Mouse (Mus musculus) lung, postnatal 0 days (tissue): Measurements from ENCODE around the gene Rer1. TPM values are rescaled to one million over a fixed set of nuclear protein-coding genes. Genes with fewer than 3 reads are reported as not detected.

Experiments
- ATAC-seq: fragments of 200-750 bp; cut with Nextera tagmentation; 2 replicates; pipeline ENCODE4 v1.8.0; 2017; ENCODE audit warnings: moderate library complexity
- DNase-seq: peaks from one replicate; pipeline ENCODE4 v3.0.0-alpha.2; 2016; ENCODE audit warnings: low spot score
- H3K27ac ChIP-seq: fragments of 300-500 bp; sonication (generic); 2 replicates; pipeline ENCODE4 v1.5.1; 2014; ENCODE audit warnings: antibody characterized with exemption, mild to moderate bottlenecking, low read length, mixed read lengths
- H3K27me3 ChIP-seq: fragments of 300-500 bp; sonication (generic); replicated peaks from 2 replicates; pipeline ENCODE4 v1.6.1; 2014; ENCODE audit warnings: low read length, mixed read lengths; ENCODE audit not compliant: insufficient read depth
- H3K36me3 ChIP-seq: fragments of 300-500 bp; sonication (generic); 2 replicates; pipeline ENCODE4 v1.6.1; 2014; ENCODE audit warnings: low read length, mixed read lengths; ENCODE audit not compliant: insufficient read depth
- H3K4me1 ChIP-seq: fragments of 300-500 bp; sonication (generic); 2 replicates; pipeline ENCODE4 v1.6.1; 2014; ENCODE audit warnings: antibody characterized with exemption, low read depth, low read length, mixed read lengths; ENCODE audit not compliant: insufficient read depth
- H3K4me2 ChIP-seq: fragments of 300-500 bp; sonication (generic); replicated peaks from 2 replicates; pipeline ENCODE4 v1.6.1; 2014; ENCODE audit warnings: low read depth, mild to moderate bottlenecking, low read length, moderate library complexity, mixed read lengths
- H3K4me3 ChIP-seq: fragments of 300-500 bp; sonication (generic); 2 replicates; pipeline ENCODE4 v1.5.1; 2014; ENCODE audit warnings: low read depth, low read length
- H3K9ac ChIP-seq: fragments of 300-500 bp; sonication (generic); replicated peaks from 2 replicates; pipeline ENCODE4 v1.6.1; 2014; ENCODE audit warnings: low read depth, mild to moderate bottlenecking
- H3K9me3 ChIP-seq: fragments of 300-500 bp; sonication (generic); 2 replicates; pipeline ENCODE4 v1.6.1; 2016; ENCODE audit warnings: low read length, mixed read lengths
- CTCF ChIP-seq: IDR thresholded peaks from 2 replicates; pipeline ENCODE4 v1.5.1; 2016; ENCODE audit warnings: antibody characterized with exemption, mild to moderate bottlenecking
- EP300 ChIP-seq: IDR thresholded peaks from 2 replicates; pipeline ENCODE4 v1.6.1; 2016; ENCODE audit warnings: antibody characterized with exemption, mild to moderate bottlenecking, control low read depth
- WGBS: fragments of 180-500 bp; shearing (Covaris S2); extraction: QIAGEN DNeasy Blood & Tissue Kit; methylation state at CpG from one replicate; pipeline ENCODE4 v1.1.7; 2014; 5-methylcytosine and 5-hydroxymethylcytosine counted together
- polyA plus RNA-seq: library from polyadenylated mRNA; unstranded; fragments of >200 nt; fragmentation: Nextera tagmentation; extraction: Ambion mirVana; gene quantifications from 2 replicates; pipeline ENCODE4 v1.2.1, GENCODE M21; 2015

Gene Rer1
- polyA plus RNA-seq, 1 experiment from 2014 or later, result 156 TPM

DNA sequence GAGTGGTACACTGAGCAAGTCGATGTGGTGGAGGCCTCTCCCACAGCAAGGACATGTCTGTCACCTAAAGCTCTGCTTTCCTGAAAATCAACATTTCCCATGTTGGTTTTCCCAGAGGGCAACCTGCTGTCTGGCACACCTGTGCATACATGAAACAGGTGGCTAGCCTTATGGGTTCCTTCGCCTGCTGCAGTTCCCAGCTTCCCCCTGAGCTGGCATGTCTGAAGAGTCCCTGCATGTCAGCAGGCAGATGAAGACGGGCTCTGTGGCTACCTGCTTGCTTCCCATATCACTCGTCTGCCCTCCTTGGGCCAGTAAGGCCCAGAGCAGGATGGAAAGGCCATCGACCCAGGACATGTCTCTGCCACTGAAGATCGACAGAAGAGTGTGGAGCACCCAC lies 11.3 kb upstream of the Rer1 start:
- Histone ChIP-seq H3K27me3 (no peaks in the 10 kb centered on the region), H3K36me3 (no peaks in the 10 kb centered on the region), H3K27ac (no peak overlapping the region), H3K9ac (no peak overlapping the region), H3K4me2 (no peak overlapping the region), H3K9me3 (no peaks in the 10 kb centered on the region), H3K4me3 (no peak overlapping the region), H3K4me1 (no peaks in the 10 kb centered on the region)
- 82% methylated on average over 6 of the region's 6 CpGs for WGBS
- ATAC-seq (no peak), DNase-seq (no peak)
- TF ChIP-seq CTCF (no peak), EP300 (no peak)

DNA sequence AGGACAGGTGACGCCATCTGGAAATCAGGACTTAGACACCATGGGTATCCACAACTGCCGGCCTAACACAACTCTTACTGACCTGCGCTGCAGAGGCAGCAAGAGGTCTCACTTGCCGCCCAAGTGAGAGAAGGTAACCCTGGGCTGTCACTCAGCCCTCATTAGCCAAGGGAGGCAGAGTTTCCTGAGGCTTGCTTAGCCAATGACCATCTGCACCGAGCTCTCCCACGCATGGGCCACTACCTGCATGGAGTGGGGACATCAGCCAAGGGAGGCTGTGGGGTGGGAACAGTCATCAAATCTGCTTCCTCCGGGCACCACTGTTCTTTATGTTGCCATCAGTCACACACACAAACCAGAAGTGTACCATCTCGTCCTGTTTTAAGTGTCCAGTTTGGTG lies 9.8 kb upstream of the Rer1 start:
- no peaks in the 10 kb centered on the region for H3K9me3 ChIP-seq
- H3K4me1 ChIP-seq, result no peaks in the 10 kb centered on the region
- no peak for ATAC-seq
- no peak overlapping the region for H3K4me3 ChIP-seq
- H3K4me2 ChIP-seq, result no peak overlapping the region
- no peaks in the 10 kb centered on the region for H3K27me3 ChIP-seq
- no peak overlapping the region for H3K9ac ChIP-seq
- DNase-seq, result no peak
- no peaks in the 10 kb centered on the region for H3K36me3 ChIP-seq
- no peak overlapping the region for H3K27ac ChIP-seq
- TF ChIP-seq EP300 (no peak), CTCF (no peak)
- WGBS, result 85% methylated on average over 8 of the region's 8 CpGs

DNA sequence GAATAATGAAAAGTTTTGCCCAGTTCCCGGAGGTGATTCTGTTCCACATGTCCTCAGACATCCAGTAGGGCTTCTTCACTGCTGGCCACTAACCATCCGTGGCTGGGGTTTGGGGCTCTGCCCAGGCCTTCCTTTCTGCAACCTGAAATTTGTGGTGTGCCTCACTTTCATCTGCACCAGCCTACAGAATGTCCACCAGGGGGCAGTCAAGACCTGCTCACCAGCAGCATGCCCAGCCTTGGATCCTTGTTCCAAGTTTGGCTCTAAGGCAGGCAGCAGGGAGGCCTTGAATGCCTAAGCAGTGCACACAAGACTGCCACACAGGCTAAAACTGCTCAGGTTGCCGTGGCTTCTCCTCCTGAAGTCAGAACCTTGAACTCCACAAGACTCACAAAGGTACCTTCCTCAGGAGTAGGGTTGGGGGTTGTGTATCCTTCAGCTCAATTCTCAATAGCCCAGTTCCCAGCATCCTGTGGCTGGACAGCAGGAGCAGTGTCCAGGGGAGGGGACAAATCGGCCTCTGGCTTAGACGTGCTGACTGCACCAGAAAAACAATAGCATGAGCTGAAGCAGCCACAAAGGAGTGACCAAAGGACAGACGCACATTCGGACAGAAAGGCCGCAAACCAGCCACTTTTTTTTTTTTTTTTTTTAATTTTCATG lies 9.2 kb upstream of the Rer1 start:
- Histone ChIP-seq H3K4me1 (no peaks in the 10 kb centered on the region), H3K9ac (no peak overlapping the region), H3K27ac (no peak overlapping the region), H3K27me3 (no peaks in the 10 kb centered on the region), H3K9me3 (no peaks in the 10 kb centered on the region), H3K4me2 (no peak overlapping the region), H3K4me3 (no peak overlapping the region), H3K36me3 (no peaks in the 10 kb centered on the region)
- ATAC-seq (peak; percentile 86), DNase-seq (peak; percentile 93)
- no peak; the same call in 1 of the 2 replicates for TF ChIP-seq EP300
- peak; percentile 99 for TF ChIP-seq CTCF
- 45% methylated on average over 8 of the region's 8 CpGs for WGBS

DNA sequence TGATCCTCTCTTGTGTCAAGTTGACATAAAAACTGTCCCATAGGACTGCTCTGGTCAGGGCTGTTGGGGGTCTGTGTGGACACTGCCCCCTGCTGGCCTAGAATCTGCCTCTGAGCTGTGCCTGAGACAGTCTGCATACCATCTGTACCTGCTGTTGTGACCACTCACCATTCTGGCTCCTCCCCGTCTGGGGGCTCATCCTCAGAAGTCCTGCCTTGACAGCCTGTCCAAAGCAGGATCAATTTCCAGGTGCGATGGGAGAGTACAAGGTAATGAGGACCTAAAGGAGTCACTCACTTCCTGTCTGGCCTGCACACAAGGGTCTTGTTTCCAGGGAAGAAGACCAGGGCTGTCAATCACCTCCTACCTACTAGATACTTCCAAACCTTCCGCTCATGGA lies 8.4 kb upstream of the Rer1 start:
- no peak overlapping the region for H3K4me2 ChIP-seq
- 66% methylated on average over 3 of the region's 3 CpGs for WGBS
- H3K4me1 ChIP-seq, result no peaks in the 10 kb centered on the region
- no peak overlapping the region for H3K4me3 ChIP-seq
- peak; percentile 62 for ATAC-seq
- TF ChIP-seq CTCF, result peak; percentile 79
- no peak for TF ChIP-seq EP300
- H3K27me3 ChIP-seq, result no peaks in the 10 kb centered on the region
- peak; percentile 48 for DNase-seq
- no peak overlapping the region for H3K9ac ChIP-seq
- H3K36me3 ChIP-seq, result no peaks in the 10 kb centered on the region
- H3K9me3 ChIP-seq, result no peaks in the 10 kb centered on the region
- H3K27ac ChIP-seq, result no peak overlapping the region

DNA sequence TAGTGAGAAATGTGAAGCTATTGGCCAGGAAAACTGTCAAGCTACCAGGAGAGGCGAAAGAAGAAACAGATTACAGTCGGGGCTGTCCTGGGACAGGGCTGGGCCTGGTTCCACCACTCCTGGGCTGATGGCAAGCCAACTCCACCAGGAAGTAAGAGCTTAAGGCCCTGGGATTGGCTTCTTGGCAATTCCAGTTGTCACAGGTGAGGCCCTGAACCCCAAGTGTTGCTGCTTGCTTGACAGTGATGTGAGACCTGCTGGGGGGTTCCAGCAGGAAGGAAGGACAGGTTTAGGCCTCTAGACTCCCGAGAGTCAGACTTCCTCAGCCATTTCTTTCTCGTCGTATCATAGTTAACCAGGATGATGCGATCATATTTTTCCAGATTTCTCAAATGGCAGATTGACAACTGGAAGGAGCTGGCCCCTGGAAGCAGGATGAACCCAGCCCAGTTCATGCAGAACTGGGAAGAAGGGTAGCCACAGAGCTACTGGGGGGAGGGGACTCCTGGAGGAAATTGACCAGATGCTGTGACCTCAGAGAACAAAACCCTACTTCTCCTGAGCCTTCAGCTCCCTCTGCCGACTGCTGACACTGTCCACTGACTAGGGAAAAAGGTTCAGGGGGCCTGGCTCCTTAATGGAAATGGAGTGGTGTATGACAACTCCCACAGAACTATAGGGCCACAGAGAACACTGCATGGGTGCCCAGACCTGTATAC lies 7.4 kb upstream of the Rer1 start:
- H3K27me3 ChIP-seq, result no peaks in the 10 kb centered on the region
- no peak overlapping the region for H3K4me3 ChIP-seq
- H3K9ac ChIP-seq, result no peak overlapping the region
- H3K4me1 ChIP-seq, result no peaks in the 10 kb centered on the region
- TF ChIP-seq CTCF, result no peak
- no peak for TF ChIP-seq EP300
- H3K36me3 ChIP-seq, result no peaks in the 10 kb centered on the region
- H3K27ac ChIP-seq, result no peak overlapping the region
- no peak overlapping the region for H3K4me2 ChIP-seq
- 71% methylated on average over 7 of the region's 7 CpGs for WGBS
- ATAC-seq, result no peak
- no peak for DNase-seq
- no peaks in the 10 kb centered on the region for H3K9me3 ChIP-seq

DNA sequence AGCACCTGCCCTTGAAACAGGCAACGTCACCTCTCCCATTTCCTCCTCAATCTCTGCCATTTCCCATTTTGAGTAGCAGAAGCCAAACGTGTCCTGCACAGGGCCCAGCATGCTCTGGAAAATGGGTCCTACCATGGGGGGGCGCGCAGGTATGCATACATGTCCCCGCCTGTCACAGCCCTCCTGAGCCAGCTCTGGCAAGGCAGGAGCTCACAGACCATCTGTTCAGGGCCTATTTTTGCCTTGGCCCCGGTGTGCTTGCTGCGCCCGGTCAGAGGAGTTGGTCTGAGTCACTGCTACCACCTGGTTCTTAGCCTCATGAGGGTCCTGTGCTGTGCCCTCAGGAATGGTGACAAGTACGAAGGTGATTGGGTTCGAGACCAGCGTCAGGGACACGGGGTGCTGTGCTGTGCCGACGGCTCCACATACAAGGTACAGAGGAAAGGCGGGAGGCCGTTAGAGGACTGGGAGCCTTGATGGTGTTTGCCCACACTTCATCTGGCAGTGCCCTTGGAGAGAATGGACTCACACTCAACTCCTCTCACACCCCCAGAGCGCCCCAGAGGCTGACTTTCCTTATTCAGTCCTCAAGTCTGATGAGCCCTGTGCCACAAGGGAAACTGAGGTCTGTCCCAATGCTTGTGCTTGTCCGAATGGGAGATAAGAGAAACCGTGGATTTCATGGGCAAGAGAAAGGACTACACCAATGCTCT lies 6.7 kb upstream of the Rer1 start:
- no peak for ATAC-seq
- DNase-seq, result no peak
- no peaks in the 10 kb centered on the region for H3K27me3 ChIP-seq
- no peak overlapping the region for H3K4me3 ChIP-seq
- 91% methylated on average over 19 of the region's 19 CpGs for WGBS
- no peak overlapping the region for H3K9ac ChIP-seq
- H3K4me2 ChIP-seq, result no peak overlapping the region
- H3K27ac ChIP-seq, result no peak overlapping the region
- H3K4me1 ChIP-seq, result no peaks in the 10 kb centered on the region
- TF ChIP-seq CTCF, result no peak
- TF ChIP-seq EP300, result no peak
- H3K9me3 ChIP-seq, result no peaks in the 10 kb centered on the region
- H3K36me3 ChIP-seq, result no peaks in the 10 kb centered on the region
